Comparison of ENCODE assay signal across 19 mouse cellular contexts in the genomic region with DNA sequence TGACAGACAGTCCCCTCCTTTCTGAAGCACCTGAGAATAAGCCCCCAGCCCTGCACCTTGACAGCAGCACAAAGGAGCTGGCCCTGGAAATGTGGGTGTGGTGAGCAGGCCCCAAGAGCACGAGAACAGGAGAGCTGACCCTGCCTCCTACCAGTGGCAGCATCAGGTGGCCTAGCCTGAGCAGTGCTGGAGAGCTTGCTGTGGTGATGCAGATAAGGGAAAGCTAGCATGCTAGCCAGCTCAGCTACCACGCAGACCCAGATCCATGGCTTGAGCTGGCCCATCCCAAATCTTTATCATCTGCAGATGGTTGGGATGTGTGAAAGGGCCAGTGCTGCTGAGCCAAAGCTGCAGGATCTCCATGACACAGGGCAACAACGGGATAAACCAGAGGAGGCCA.
DNase-seq lines count a peak whose midpoint lies in the region; ATAC-seq lines count a peak whose summit lies in the region.
"Had no signal": no experiment of that assay in that cellular context is flagged by ENCODE, and none has a peak within 500 bp of the region (broad histone marks: within the 10 kb centered on the region; RNA-seq: fewer than 3 reads in every experiment).

No protein-coding gene starts in this region.

- peak; percentile 71 for ATAC-seq in heart, embryonic 11.5 days (replicated peaks; ENCODE audit: insufficient number of reproducible peaks, low FRiP score, low TSS enrichment)
- ATAC-seq in liver, embryonic 11.5 days (replicated peaks; ENCODE audit: low FRiP score) = peak; percentile 99
- ATAC-seq in megakaryocyte progenitor cell, adult 5-6 weeks (replicated peaks; ENCODE audit: poor library complexity) = peak; percentile 80
- ATAC-seq: midbrain, embryonic 13.5 days had no signal

- H3K27me3 ChIP-seq in heart, embryonic 11.5 days (ENCODE audit: control insufficient read depth, insufficient read depth, low read length) = no peaks in the 10 kb centered on the region
- H3K27me3 ChIP-seq in liver, embryonic 11.5 days (replicated peaks; ENCODE audit: control insufficient read depth, insufficient read depth, low read length) = no peaks in the 10 kb centered on the region
- H3K27me3 ChIP-seq: embryonic facial prominence, embryonic 13.5 days; forebrain, embryonic 12.5 days; limb, embryonic 15.5 days; midbrain, embryonic 13.5 days had no signal

- no peaks in the 10 kb centered on the region for H3K36me3 ChIP-seq in heart, embryonic 11.5 days (ENCODE audit: control insufficient read depth, insufficient read depth, low read length)
- H3K36me3 ChIP-seq in liver, embryonic 11.5 days (ENCODE audit: control insufficient read depth, insufficient read depth, low read length) = no peaks in the 10 kb centered on the region; the same call in 1 of the 2 replicates
- H3K36me3 ChIP-seq: hindbrain, embryonic 10.5 days had no signal

- no peak overlapping the region for H3K9ac ChIP-seq in heart, embryonic 11.5 days (ENCODE audit: low read depth, low read length)
- peak overlapping the region; percentile 2; the same call in 1 of the 2 replicates for H3K9ac ChIP-seq in liver, embryonic 11.5 days (ENCODE audit: low read depth, low read length)
- H3K9ac ChIP-seq: embryonic facial prominence, embryonic 13.5 days; forebrain, embryonic 12.5 days; limb, embryonic 15.5 days; midbrain, embryonic 13.5 days had no signal

- H3K4me2 ChIP-seq in heart, embryonic 11.5 days = no peak overlapping the region
- no peak overlapping the region for H3K4me2 ChIP-seq in liver, embryonic 11.5 days
- H3K4me2 ChIP-seq: embryonic facial prominence, embryonic 13.5 days; forebrain, embryonic 12.5 days; limb, embryonic 15.5 days; midbrain, embryonic 13.5 days had no signal

- intact Hi-C loops in left cerebral cortex, postnatal 14 days (cut with DNase I) = no loop called here

- no peak for DNase-seq in heart, adult 8-10 months (ENCODE audit: low spot score)
- DNase-seq in c-Kit-negative CD71-positive TER-119-positive erythroid progenitor cells, embryonic 14.5 days (ENCODE audit: low read depth, low spot score) = peak; percentile 67
- no peak for DNase-seq in liver, embryonic 11.5 days (ENCODE audit: low spot score)
- DNase-seq in B cell, adult 2 months = no peak
- no peak for DNase-seq in left cerebral cortex, postnatal 14 days (ENCODE audit: low spot score in 2 of 2)
- DNase-seq: adrenal gland, postnatal 14 days; cerebellum, adult 8-10 months; gastrocnemius, postnatal 14 days; kidney, adult 9 months; kidney, postnatal 4 days; lung, postnatal 36 days; thymus, postnatal 25 days had no signal

- H3K4me1 ChIP-seq in heart, embryonic 11.5 days (ENCODE audit: control insufficient read depth, insufficient read depth, low read length) = no peaks in the 10 kb centered on the region
- H3K4me1 ChIP-seq in liver, embryonic 11.5 days (replicated peaks; ENCODE audit: control insufficient read depth, insufficient read depth, low read length) = 0 out of 2 replicates have a peak, but pooled peaks cover 5% of the 10 kb centered on the region
- H3K4me1 ChIP-seq: embryonic facial prominence, embryonic 13.5 days; forebrain, embryonic 12.5 days; hindbrain, embryonic 10.5 days; limb, embryonic 15.5 days; midbrain, embryonic 13.5 days had no signal

- no peak overlapping the region for H3K27ac ChIP-seq in heart, embryonic 11.5 days (ENCODE audit: low read depth, low read length)
- H3K27ac ChIP-seq in liver, embryonic 11.5 days (ENCODE audit: low read depth, low read length) = 0 out of 2 replicates have a peak overlapping the region, but pooled peaks have one; percentile 32
- H3K27ac ChIP-seq: embryonic facial prominence, embryonic 13.5 days; forebrain, embryonic 12.5 days; hindbrain, embryonic 10.5 days; limb, embryonic 15.5 days; midbrain, embryonic 13.5 days had no signal

- H3K9me3 ChIP-seq in heart, embryonic 11.5 days (replicated peaks; ENCODE audit: control insufficient read depth, low read length) = no peaks in the 10 kb centered on the region
- H3K9me3 ChIP-seq in liver, embryonic 11.5 days (ENCODE audit: control insufficient read depth, low read length) = no peaks in the 10 kb centered on the region
- H3K9me3 ChIP-seq: embryonic facial prominence, embryonic 13.5 days; forebrain, embryonic 12.5 days; hindbrain, embryonic 10.5 days; limb, embryonic 15.5 days; midbrain, embryonic 13.5 days had no signal

- WGBS in heart, embryonic 11.5 days (ENCODE audit: insufficient replicate concordance) = 58% methylated on average over 3 of the region's 3 CpGs
- 43% methylated on average over 3 of the region's 3 CpGs for WGBS in liver, embryonic 11.5 days

- no peak overlapping the region for H3K4me3 ChIP-seq in heart, embryonic 11.5 days (ENCODE audit: low read depth, low read length)
- no peak overlapping the region for H3K4me3 ChIP-seq in liver, embryonic 11.5 days (ENCODE audit: low read depth, low read length)
- H3K4me3 ChIP-seq: embryonic facial prominence, embryonic 13.5 days; forebrain, embryonic 12.5 days; hindbrain, embryonic 10.5 days; limb, embryonic 15.5 days; midbrain, embryonic 13.5 days had no signal
